In genomic region chr12:101015926-101016325, GRCm38 (mm10) we compare ENCODE assay signal across 9 mouse cellular contexts. TPM values are rescaled to one million over a fixed set of nuclear protein-coding genes. Genes with fewer than 3 reads are reported as not detected.
DNase-seq lines count a peak whose midpoint lies in the region; ATAC-seq and TF ChIP-seq lines count a peak whose summit lies in the region.
"Had no signal": no experiment of that assay in that cellular context is flagged by ENCODE, and none has a peak within 500 bp of the region (broad histone marks: within the 10 kb centered on the region; RNA-seq: fewer than 3 reads in every experiment).

No protein-coding gene starts in this region.

- peaks cover 6% of the 10 kb centered on the region; the same call in 1 of the 2 replicates for H3K9me3 ChIP-seq in forebrain, embryonic 10.5 days
- no peaks in the 10 kb centered on the region for H3K9me3 ChIP-seq in forebrain, embryonic 16.5 days (ENCODE audit: control insufficient read depth, low read length)
- H3K9me3 ChIP-seq in hindbrain, embryonic 16.5 days (ENCODE audit: control insufficient read depth, low read length) = no peaks in the 10 kb centered on the region
- no peaks in the 10 kb centered on the region for H3K9me3 ChIP-seq in lung, postnatal 0 days (ENCODE audit: low read length)

- no peak for ATAC-seq in forebrain, embryonic 16.5 days
- ATAC-seq in hindbrain, embryonic 16.5 days = peak; percentile 14; the same call in 1 of the 2 replicates
- peak; percentile 27; the same call in 1 of the 2 replicates for ATAC-seq in lung, postnatal 0 days
- ATAC-seq: Patski had no signal

- H3K27me3 ChIP-seq in forebrain, embryonic 10.5 days (ENCODE audit: poor library complexity, severe bottlenecking) = no peaks in the 10 kb centered on the region
- H3K27me3 ChIP-seq in forebrain, embryonic 16.5 days (replicated peaks; ENCODE audit: control insufficient read depth, insufficient read depth, low read length) = no peaks in the 10 kb centered on the region
- no peaks in the 10 kb centered on the region for H3K27me3 ChIP-seq in hindbrain, embryonic 16.5 days (replicated peaks; ENCODE audit: control insufficient read depth, insufficient read depth, low read length)
- no peaks in the 10 kb centered on the region for H3K27me3 ChIP-seq in lung, postnatal 0 days (replicated peaks; ENCODE audit: insufficient read depth, low read length)
- H3K27me3 ChIP-seq: Patski had no signal

- peak overlapping the region; percentile 62; the same call in 1 of the 2 replicates for H3K27ac ChIP-seq in forebrain, embryonic 10.5 days
- H3K27ac ChIP-seq in forebrain, embryonic 16.5 days (ENCODE audit: low read length) = no peak overlapping the region
- H3K27ac ChIP-seq in hindbrain, embryonic 16.5 days (ENCODE audit: low read depth, low read length) = no peak overlapping the region
- no peak overlapping the region; the same call in 1 of the 2 replicates for H3K27ac ChIP-seq in lung, postnatal 0 days (ENCODE audit: low read length)

- H3K4me1 ChIP-seq in forebrain, embryonic 10.5 days = peaks cover 86% of the 10 kb centered on the region
- peaks cover 60% of the 10 kb centered on the region for H3K4me1 ChIP-seq in forebrain, embryonic 16.5 days (replicated peaks; ENCODE audit: control insufficient read depth, insufficient read depth, low read length)
- peaks cover 33% of the 10 kb centered on the region for H3K4me1 ChIP-seq in hindbrain, embryonic 16.5 days (ENCODE audit: control insufficient read depth, insufficient read depth, low read depth, low read length)
- H3K4me1 ChIP-seq in lung, postnatal 0 days (ENCODE audit: insufficient read depth, low read depth, low read length) = peaks cover 30% of the 10 kb centered on the region

- WGBS in forebrain, embryonic 10.5 days = 53% methylated on average over 4 of the region's 4 CpGs
- WGBS in forebrain, embryonic 16.5 days = 28% methylated on average over 4 of the region's 4 CpGs
- WGBS in hindbrain, embryonic 16.5 days = 28% methylated on average over 4 of the region's 4 CpGs
- 52% methylated on average over 4 of the region's 4 CpGs for WGBS in lung, postnatal 0 days

- no peak for TF ChIP-seq CTCF in lung, postnatal 0 days (IDR thresholded peaks at IDR 0.05)

- H3K4me3 ChIP-seq in forebrain, embryonic 10.5 days = no peak overlapping the region
- no peak overlapping the region for H3K4me3 ChIP-seq in forebrain, embryonic 16.5 days (replicated peaks; ENCODE audit: low read length)
- no peak overlapping the region for H3K4me3 ChIP-seq in hindbrain, embryonic 16.5 days (ENCODE audit: low read length)
- no peak overlapping the region for H3K4me3 ChIP-seq in lung, postnatal 0 days (ENCODE audit: low read depth, low read length)

- no peak overlapping the region for H3K4me2 ChIP-seq in forebrain, embryonic 16.5 days (ENCODE audit: low read length)
- no peak overlapping the region for H3K4me2 ChIP-seq in hindbrain, embryonic 16.5 days (ENCODE audit: low read length)
- H3K4me2 ChIP-seq in lung, postnatal 0 days (replicated peaks; ENCODE audit: low read depth, low read length) = no peak overlapping the region

- no peak for TF ChIP-seq EP300 in lung, postnatal 0 days (IDR thresholded peaks at IDR 0.05)

- intact Hi-C loops in left cerebral cortex, postnatal 10 days (cut with DNase I) = no loop called here

- DNase-seq in forebrain, embryonic 10.5 days (ENCODE audit: extremely low spot score, low spot score) = no peak
- peak; percentile 70 for DNase-seq in ES-CJ7 (ENCODE audit: low read depth, low spot score)
- peak; percentile 55 for DNase-seq in lung, postnatal 0 days (ENCODE audit: low spot score)
- peak; percentile 76 to 83 for DNase-seq in thymus, adult 18-20 months
- DNase-seq in left cerebral cortex, postnatal 10 days (ENCODE audit: extremely low spot score in 1 of 2, low spot score in 2 of 2) = no peak
- no peak for DNase-seq in right cerebral cortex, postnatal 36 days (ENCODE audit: low spot score in 2 of 2)

- peaks cover 30% of the 10 kb centered on the region for H3K36me3 ChIP-seq in forebrain, embryonic 10.5 days (replicated peaks)
- no peaks in the 10 kb centered on the region for H3K36me3 ChIP-seq in forebrain, embryonic 16.5 days (ENCODE audit: control insufficient read depth, insufficient read depth)
- peaks cover 1% of the 10 kb centered on the region; the same call in 1 of the 2 replicates for H3K36me3 ChIP-seq in hindbrain, embryonic 16.5 days (ENCODE audit: control insufficient read depth, insufficient read depth, low read length)
- no peaks in the 10 kb centered on the region for H3K36me3 ChIP-seq in lung, postnatal 0 days (ENCODE audit: insufficient read depth, low read length)

- H3K9ac ChIP-seq in forebrain, embryonic 16.5 days (replicated peaks; ENCODE audit: low read depth, low read length) = no peak overlapping the region
- H3K9ac ChIP-seq in hindbrain, embryonic 16.5 days (ENCODE audit: low read depth, low read length) = no peak overlapping the region
- no peak overlapping the region for H3K9ac ChIP-seq in lung, postnatal 0 days (replicated peaks; ENCODE audit: low read depth)

RNA-seq across cellular contexts. Expression of gene Ccdc88c, which starts 12.9 kb away (rescaled TPM):
- 19.8 and 22.6 TPM in 2 replicates for polyA plus RNA-seq in forebrain, embryonic 10.5 days (2016; fragmentation: Nextera tagmentation; extraction: Ambion mirVana)
- polyA plus RNA-seq in forebrain, embryonic 16.5 days (2015; fragmentation: Nextera tagmentation; extraction: Ambion mirVana) = 18.1 and 20.7 TPM in 2 replicates
- polyA plus RNA-seq in hindbrain, embryonic 16.5 days (2015; fragmentation: Nextera tagmentation; extraction: Ambion mirVana) = 9.0 and 10.9 TPM in 2 replicates
- polyA plus RNA-seq in lung, postnatal 0 days (2015; fragmentation: Nextera tagmentation; extraction: Ambion mirVana) = 6.9 and 7.4 TPM in 2 replicates
- total RNA-seq in left cerebral cortex, postnatal 10 days (2021) = 10 to 100 TPM; 26.3 TPM

Comparison
In these comparisons a context has a peak if more than half of its experiments do, and no peak if none do; other contexts are left out.
1. DNase-seq: peak in ES-CJ7 (single experiment), lung, postnatal 0 days (single experiment) and thymus, adult 18-20 months (2 of 2); none in forebrain, embryonic 10.5 days (single experiment), left cerebral cortex, postnatal 10 days (0 of 2) and right cerebral cortex, postnatal 36 days (0 of 2).